Mouse (Mus musculus) granulocyte monocyte progenitor cell, adult 5-6 weeks (primary cell): ENCODE data around the gene Chpf. TPM values are rescaled to one million over a fixed set of nuclear protein-coding genes. Genes with fewer than 3 reads are reported as not detected.
A peak's percentile ranks its signal among the peaks of the same experiment; 100 is the strongest.

ENCODE experiments used
- ATAC-seq: replicated peaks from 2 replicates; pipeline ENCODE4 v1.8.0; 2016; ENCODE audit warnings: mild to moderate bottlenecking, moderate TSS enrichment, inconsistent platforms; ENCODE audit not compliant: poor library complexity, severe bottlenecking
- total RNA-seq, 2 experiments: library from RNA; stranded (forward) in 1 of 2; stranded (reverse) in 1 of 2; fragments of 200-712, 200-1000 nt in 1 of 2; fragments of >200 nt in 1 of 2; fragmentation: Nextera tagmentation in 1 of 2; gene quantifications; 2 replicates each; pipeline ENCODE4 v1.2.3; 2014 to 2017

Chpf gene
- total RNA-seq, 2 experiments from 2014 or later: 0.62 to 2.5 TPM

DNA sequence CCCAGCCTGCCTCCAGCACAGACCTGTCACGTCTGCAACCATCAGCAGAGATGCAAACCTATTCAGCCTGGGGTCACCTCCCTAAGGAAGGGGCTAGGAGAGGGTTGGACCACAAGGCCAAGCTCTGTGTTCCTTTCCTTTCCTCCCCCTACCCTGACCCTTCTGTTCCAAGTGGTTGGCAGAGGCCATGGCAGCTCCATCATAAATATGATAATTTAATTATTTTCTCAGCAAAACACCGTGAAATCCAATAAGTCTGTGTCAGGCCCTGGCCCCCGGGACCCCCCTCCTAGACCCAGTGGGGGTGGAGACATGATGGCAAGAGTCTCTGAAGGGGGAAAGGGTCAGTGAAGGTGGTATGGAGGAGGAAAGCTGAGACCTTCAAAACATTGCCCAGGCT is 34.9 kb downstream of the Chpf start:
- ATAC-seq: no peak

DNA sequence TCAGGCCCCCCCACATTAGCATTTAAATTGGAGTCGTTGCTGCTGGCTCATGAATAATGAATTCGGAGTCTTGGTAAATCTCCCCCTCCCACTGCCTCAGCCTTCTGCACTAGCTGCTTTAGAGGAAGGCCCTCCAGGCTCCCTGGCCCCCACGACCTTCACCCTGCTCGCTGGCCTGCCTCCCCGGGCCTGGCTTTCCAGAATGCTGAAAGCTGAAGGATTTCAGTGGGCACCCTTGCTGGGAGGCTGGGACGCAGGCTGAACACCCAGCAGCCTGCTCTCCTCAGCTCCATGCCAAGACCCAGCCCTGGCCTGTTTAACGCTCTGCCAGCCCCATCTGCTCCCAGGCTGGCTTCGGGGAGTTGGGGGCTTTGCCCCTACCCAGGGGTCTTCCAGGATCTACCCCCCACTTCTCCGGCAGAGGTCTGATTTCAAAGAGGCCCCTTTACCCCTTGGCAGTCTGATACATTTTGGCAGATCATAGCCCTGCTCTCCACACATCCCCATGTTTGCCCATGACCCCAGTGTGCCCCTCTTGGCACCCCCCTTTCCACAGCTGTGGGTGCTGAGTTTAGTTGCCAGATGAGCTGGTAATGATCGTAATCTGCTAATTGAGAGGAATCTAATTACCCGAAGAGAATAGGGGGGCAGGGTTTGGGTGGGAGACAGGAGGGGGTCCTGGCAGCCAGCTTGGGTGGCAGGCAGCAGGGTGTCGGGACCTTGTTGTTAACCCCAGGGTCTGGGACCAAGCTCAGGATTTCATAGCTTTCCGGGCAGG is 35.7 kb downstream of the Chpf start:
- ATAC-seq: no peak

DNA sequence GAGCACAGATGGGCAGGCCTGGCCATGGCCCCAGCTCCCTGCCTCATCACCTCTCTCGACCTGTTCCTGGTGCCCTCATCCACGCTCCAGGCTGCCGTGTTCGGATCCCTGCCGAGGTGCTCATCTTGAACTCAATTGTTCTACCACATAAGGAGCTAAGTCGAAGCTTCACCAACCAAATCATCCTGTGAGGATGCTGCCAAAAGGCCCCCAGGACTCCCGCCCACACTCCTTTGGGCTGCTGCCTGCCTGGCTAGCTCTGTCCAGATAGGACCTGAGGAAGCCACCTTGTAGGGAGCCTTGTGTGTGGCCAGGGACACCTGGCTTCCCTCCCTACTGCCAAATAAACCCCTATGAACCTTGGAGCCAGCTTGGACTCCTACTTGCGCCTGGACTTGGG is 36.3 kb downstream of the Chpf start:
- ATAC-seq: no peak

DNA sequence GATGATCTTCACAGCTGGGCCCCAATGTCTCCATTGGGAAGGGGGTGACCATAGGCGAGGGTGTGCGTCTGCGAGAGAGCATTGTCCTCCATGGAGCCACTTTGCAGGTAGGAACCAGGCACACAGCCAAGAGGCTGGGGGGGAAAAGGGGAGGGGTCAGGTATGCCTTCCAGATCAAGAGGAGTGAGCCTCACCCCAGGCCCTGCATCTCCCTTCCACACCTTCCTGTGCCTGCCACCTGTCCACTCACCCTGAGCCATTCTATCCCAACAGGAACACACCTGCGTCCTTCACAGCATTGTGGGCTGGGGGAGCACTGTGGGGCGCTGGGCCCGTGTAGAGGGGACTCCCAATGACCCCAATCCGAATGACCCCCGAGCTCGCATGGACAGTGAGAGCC is 36.9 kb downstream of the Chpf start:
- no peak for ATAC-seq

DNA sequence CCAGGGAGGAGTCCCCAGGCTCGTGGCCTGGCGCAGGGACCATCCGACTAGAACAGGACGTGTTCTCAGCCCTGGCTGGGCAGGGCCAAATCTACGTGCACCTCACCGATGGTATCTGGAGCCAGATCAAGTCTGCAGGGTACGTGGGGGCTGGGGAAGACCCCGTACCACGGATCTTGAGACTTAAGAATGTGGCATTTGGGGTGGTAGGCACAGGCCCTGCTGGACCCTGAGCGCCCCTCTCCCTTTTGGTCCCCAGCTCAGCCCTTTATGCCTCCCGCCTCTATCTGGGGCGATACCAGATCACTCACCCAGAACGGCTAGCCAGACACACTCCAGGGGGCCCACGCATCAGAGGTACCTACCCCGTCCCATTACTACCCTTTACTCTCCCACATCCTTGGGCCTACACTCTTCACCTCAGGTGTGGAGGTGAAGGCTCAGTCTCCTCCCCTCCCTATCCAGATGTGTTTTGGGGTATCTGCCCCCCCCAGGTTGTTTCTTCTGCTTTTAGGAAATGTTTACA is 37.6 kb downstream of the Chpf start:
- no peak for ATAC-seq

DNA sequence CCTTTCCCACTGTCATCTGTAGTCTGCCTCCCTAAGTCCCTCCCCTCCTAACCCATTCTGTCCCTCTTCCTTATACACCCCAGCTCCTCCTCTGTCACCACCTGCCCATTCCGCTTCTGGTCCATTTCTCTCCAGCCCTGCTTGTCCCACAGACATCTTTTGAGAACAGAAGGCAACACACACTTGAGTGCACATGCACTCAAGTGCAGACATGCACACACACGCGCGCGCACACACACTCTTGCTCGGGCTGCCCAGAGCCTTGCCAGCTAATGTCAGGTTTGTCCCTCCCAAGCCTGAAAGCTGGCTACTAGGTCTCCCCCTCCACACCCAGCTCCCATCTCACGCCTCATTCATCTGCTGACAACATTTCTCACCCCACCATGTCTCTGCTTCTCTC is 38.4 kb downstream of the Chpf start:
- ATAC-seq: no peak

DNA sequence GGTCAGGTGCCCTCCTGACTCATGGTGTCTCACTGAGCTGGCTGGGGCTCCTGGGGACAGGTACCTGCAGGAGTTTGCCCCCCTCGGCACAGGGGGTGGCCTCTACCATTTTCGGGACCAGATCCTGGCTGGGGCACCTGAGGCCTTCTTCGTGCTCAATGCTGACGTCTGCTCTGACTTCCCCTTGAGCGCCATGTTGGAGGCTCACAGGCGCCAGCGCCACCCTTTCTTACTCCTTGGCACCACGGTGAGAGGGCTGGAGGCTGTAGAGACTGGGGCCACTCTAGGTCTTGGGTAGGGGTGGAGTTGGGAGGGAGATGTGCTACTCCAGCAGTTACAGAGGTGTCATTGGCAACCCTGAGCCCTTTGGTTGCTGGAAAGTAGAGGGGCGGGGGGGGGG is 40.3 kb downstream of the Chpf start:
- no peak for ATAC-seq

DNA sequence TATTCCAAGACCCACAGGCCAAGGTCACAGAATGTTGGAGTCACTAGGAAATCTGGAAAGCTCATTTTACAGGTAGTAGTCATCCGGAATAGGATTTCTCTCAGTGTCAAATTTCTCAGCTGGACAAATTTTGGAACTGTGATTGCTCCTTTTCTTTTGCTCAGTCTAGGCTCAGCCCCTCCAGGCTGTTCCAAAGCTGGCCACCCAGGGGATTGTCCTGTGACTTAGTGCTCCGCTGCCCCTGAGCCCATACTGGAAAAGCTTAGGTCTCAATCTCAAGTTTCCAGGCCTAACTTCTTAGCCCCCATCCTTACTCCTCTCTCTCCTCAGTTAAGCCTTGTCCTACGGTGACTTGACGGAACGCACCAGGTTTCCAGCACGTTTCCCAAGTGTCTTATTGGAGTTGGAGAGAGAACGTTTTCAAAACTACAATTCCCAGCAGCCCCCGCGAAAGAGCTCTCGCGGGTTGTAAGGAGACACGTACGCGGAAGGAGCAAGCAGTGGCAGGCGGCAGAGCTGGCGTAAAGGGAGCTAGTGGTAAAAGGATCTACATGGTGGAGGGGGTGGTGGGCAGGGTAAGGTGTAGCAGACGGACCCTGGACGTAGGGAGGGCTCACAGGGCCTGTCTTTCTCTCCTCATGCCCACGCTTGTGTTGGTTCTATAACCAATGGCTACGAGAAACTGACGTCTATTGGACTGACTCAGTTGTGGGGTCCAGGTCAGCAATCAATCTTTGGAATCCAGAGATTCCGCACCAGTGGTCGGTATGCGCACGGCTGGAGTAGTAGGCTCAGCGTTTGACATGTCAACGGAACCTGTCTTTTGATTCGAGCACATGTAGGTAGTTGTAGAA is 43.4 kb downstream of the Chpf start, which contains the start of gene Gmppa:
Gmppa (plus strand) TSS at position 456 of the 854 bp plus-strand sequence.
- ATAC-seq: peak; percentile 88

DNA sequence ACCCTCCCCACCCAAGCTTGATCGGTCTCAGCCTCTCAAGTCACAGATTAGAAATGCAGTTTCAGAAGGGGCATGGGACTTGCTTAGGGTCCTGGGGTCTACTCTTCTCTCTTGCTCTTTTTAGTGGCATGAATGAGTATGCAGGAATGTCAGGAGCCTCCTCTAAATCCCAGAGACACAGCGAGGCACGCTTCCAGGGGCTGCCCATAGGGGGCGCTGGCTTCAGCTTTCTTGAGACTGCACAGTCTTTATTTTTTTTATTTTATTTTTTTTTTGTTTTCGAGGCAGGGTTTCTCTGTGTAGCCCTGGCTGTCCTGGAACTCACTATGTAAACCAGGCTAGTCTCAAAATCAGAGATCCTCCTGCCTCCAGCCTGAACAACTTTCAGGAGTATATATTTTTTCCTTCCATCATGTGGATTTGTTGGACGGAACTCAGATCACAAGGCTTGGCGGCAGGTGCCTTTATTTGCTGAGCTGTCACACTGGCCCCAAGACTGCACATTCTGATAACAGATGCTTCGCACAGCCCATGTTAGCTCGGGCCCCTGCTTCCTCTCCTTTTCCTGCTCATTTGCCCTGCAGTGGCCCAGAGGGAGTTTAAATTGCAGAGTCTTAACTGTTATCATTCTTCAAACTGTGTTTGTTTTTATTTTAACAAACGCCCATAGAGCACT is 53.2 kb downstream of the Chpf start:
- 0 out of 2 replicates have a peak, but pooled peaks have one; percentile 36 for ATAC-seq

Other genes starting within 250 kb of the Chpf start
- gene A630095N17Rik, start 247.2 kb downstream of the Chpf start, total RNA-seq (2014; fragmentation: Nextera tagmentation): not detected in 2 replicates
- gene A630095N17Rik, start 247.2 kb downstream of the Chpf start, total RNA-seq (2017): 2.7 TPM in 1 of 2 replicates, not detected in the other
- gene Dnajb2, start 242.9 kb downstream of the Chpf start, total RNA-seq (2014; fragmentation: Nextera tagmentation): 0.66 and 4.1 TPM in 2 replicates
- gene Dnajb2, start 242.9 kb downstream of the Chpf start, total RNA-seq (2017): 1.5 and 1.6 TPM in 2 replicates
- gene Ptprn, start 214.8 kb downstream of the Chpf start, total RNA-seq (2014; fragmentation: Nextera tagmentation): not detected in 2 replicates
- gene Ptprn, start 214.8 kb downstream of the Chpf start, total RNA-seq (2017): not detected in 2 replicates
- gene Resp18, start 200.9 kb downstream of the Chpf start, total RNA-seq (2014; fragmentation: Nextera tagmentation): not detected in 2 replicates
- not detected in 2 replicates for gene Resp18, start 200.9 kb downstream of the Chpf start, total RNA-seq (2017)
- 35.6 and 44.7 TPM in 2 replicates for gene Dnpep, start 161.3 kb downstream of the Chpf start, total RNA-seq (2014; fragmentation: Nextera tagmentation)
- gene Dnpep, start 161.3 kb downstream of the Chpf start, total RNA-seq (2017): 26.6 and 47.7 TPM in 2 replicates
- not detected in 2 replicates for gene Des, start 119.0 kb downstream of the Chpf start, total RNA-seq (2014; fragmentation: Nextera tagmentation)
- not detected in 2 replicates for gene Des, start 119.0 kb downstream of the Chpf start, total RNA-seq (2017)
- not detected in 2 replicates for gene Speg, start 104.0 kb downstream of the Chpf start, total RNA-seq (2014; fragmentation: Nextera tagmentation)
- gene Speg, start 104.0 kb downstream of the Chpf start, total RNA-seq (2017): 0.05 TPM in 1 of 2 replicates, not detected in the other
- gene Gmppa, start 43.4 kb downstream of the Chpf start, total RNA-seq (2014; fragmentation: Nextera tagmentation): 118 and 133 TPM in 2 replicates
- 85.1 and 88.3 TPM in 2 replicates for gene Gmppa, start 43.4 kb downstream of the Chpf start, total RNA-seq (2017)
- gene Asic4, start 28.9 kb downstream of the Chpf start, total RNA-seq (2014; fragmentation: Nextera tagmentation): not detected in 2 replicates
- not detected in 2 replicates for gene Asic4, start 28.9 kb downstream of the Chpf start, total RNA-seq (2017)
- gene Tmem198, start 225 bp upstream of the Chpf start, total RNA-seq (2014; fragmentation: Nextera tagmentation): not detected in 2 replicates
- gene Tmem198, start 225 bp upstream of the Chpf start, total RNA-seq (2017): not detected in 2 replicates
- gene Obsl1, start 27.1 kb upstream of the Chpf start, total RNA-seq (2014; fragmentation: Nextera tagmentation): not detected in 2 replicates
- not detected in 2 replicates for gene Obsl1, start 27.1 kb upstream of the Chpf start, total RNA-seq (2017)
- gene Inha, start 27.8 kb upstream of the Chpf start, total RNA-seq (2014; fragmentation: Nextera tagmentation): not detected in 2 replicates
- gene Inha, start 27.8 kb upstream of the Chpf start, total RNA-seq (2017): not detected in 2 replicates
- 15.4 and 17.3 TPM in 2 replicates for gene Stk11ip, start 42.2 kb upstream of the Chpf start, total RNA-seq (2014; fragmentation: Nextera tagmentation)
- 7.9 and 23.2 TPM in 2 replicates for gene Stk11ip, start 42.2 kb upstream of the Chpf start, total RNA-seq (2017)
- not detected in 2 replicates for gene Slc4a3, start 67.0 kb upstream of the Chpf start, total RNA-seq (2014; fragmentation: Nextera tagmentation)
- gene Slc4a3, start 67.0 kb upstream of the Chpf start, total RNA-seq (2017): not detected in 2 replicates